Mouse (Mus musculus): ENCODE results near the gene Meig1. TPM values are rescaled to one million over a fixed set of nuclear protein-coding genes. Genes with fewer than 3 reads are reported as not detected.
"Not testable (repeated sequence)": the region's sequence is repeated elsewhere in the genome, so short reads cannot be mapped to it uniquely, and the experiment has no call there.

The Meig1 gene
- polyA plus RNA-seq, 1 experiment from 2014 or later, result 7.7 TPM

GRCm38 (mm10) chr2:3397110-3397509 is 25.3 kb downstream of the Meig1 start, which contains the start of gene Olah:
Olah (minus strand) TSS chr2:3397210.
- ATAC-seq (ENCODE audit: low FRiP score); DNase-seq (ENCODE audit: low spot score): not testable (repeated sequence)
- WGBS, result 73% methylated on average over 10 of the region's 10 CpGs

GRCm38 (mm10) chr2:3391945-3392344 is 30.5 kb downstream of the Meig1 start:
- Histone ChIP-seq H3K9ac (ENCODE audit: low read depth, low read length) (no peak overlapping the region), H3K27ac (ENCODE audit: low read depth, low read length) (no peak overlapping the region), H3K36me3 (ENCODE audit: control insufficient read depth, insufficient read depth, low read length) (no peaks in the 10 kb centered on the region), H3K27me3 (ENCODE audit: control insufficient read depth, insufficient read depth, low read length) (no peaks in the 10 kb centered on the region), H3K4me2 (replicated peaks; ENCODE audit: low read depth, low read length) (no peak overlapping the region), H3K9me3 (ENCODE audit: control insufficient read depth, low read length) (no peaks in the 10 kb centered on the region), H3K4me1 (replicated peaks; ENCODE audit: control insufficient read depth, insufficient read depth, low read length) (no peaks in the 10 kb centered on the region), H3K4me3 (ENCODE audit: low read depth, low read length) (no peak overlapping the region)
- 82% methylated on average over 2 of the region's 2 CpGs for WGBS
- ATAC-seq (ENCODE audit: low FRiP score) (no peak), DNase-seq (ENCODE audit: low spot score) (no peak)

More at GRCm38 (mm10) chr2:3397110-3397509, 25.3 kb downstream of the Meig1 start, which contains the start of gene Olah:
- not testable (repeated sequence) for H3K9me3 ChIP-seq (ENCODE audit: control insufficient read depth, low read length); H3K27ac ChIP-seq (ENCODE audit: low read depth, low read length); H3K36me3 ChIP-seq (ENCODE audit: control insufficient read depth, insufficient read depth, low read length); H3K4me1 ChIP-seq (replicated peaks; ENCODE audit: control insufficient read depth, insufficient read depth, low read length); H3K27me3 ChIP-seq (ENCODE audit: control insufficient read depth, insufficient read depth, low read length); H3K9ac ChIP-seq (ENCODE audit: low read depth, low read length); H3K4me2 ChIP-seq (replicated peaks; ENCODE audit: low read depth, low read length); H3K4me3 ChIP-seq (ENCODE audit: low read depth, low read length)

GRCm38 (mm10) chr2:3387105-3387860 is 35.2 kb downstream of the Meig1 start:
- H3K27ac ChIP-seq (ENCODE audit: low read depth, low read length), result no peak overlapping the region
- no peaks in the 10 kb centered on the region for H3K27me3 ChIP-seq (ENCODE audit: control insufficient read depth, insufficient read depth, low read length)
- 88% methylated on average over 6 of the region's 6 CpGs for WGBS
- no peak overlapping the region for H3K9ac ChIP-seq (ENCODE audit: low read depth, low read length)
- H3K4me2 ChIP-seq (replicated peaks; ENCODE audit: low read depth, low read length), result no peak overlapping the region
- H3K4me1 ChIP-seq (replicated peaks; ENCODE audit: control insufficient read depth, insufficient read depth, low read length), result no peaks in the 10 kb centered on the region
- no peak for DNase-seq (ENCODE audit: low spot score)
- H3K4me3 ChIP-seq (ENCODE audit: low read depth, low read length), result no peak overlapping the region
- H3K9me3 ChIP-seq (ENCODE audit: control insufficient read depth, low read length), result no peaks in the 10 kb centered on the region
- no peak for ATAC-seq (ENCODE audit: low FRiP score)
- H3K36me3 ChIP-seq (ENCODE audit: control insufficient read depth, insufficient read depth, low read length), result no peaks in the 10 kb centered on the region

GRCm38 (mm10) chr2:3365127-3365526 is 57.3 kb downstream of the Meig1 start:
- no peak overlapping the region for H3K4me3 ChIP-seq (ENCODE audit: low read depth, low read length)
- no peaks in the 10 kb centered on the region for H3K36me3 ChIP-seq (ENCODE audit: control insufficient read depth, insufficient read depth, low read length)
- no peaks in the 10 kb centered on the region for H3K4me1 ChIP-seq (replicated peaks; ENCODE audit: control insufficient read depth, insufficient read depth, low read length)
- DNase-seq (ENCODE audit: low spot score), result no peak
- ATAC-seq (ENCODE audit: low FRiP score), result no peak
- no peak overlapping the region for H3K4me2 ChIP-seq (replicated peaks; ENCODE audit: low read depth, low read length)
- H3K9me3 ChIP-seq (ENCODE audit: control insufficient read depth, low read length), result no peaks in the 10 kb centered on the region
- WGBS, result 73% methylated on average over 4 of the region's 4 CpGs
- no peak overlapping the region for H3K27ac ChIP-seq (ENCODE audit: low read depth, low read length)
- H3K27me3 ChIP-seq (ENCODE audit: control insufficient read depth, insufficient read depth, low read length), result no peaks in the 10 kb centered on the region
- no peak overlapping the region for H3K9ac ChIP-seq (ENCODE audit: low read depth, low read length)

GRCm38 (mm10) chr2:3361067-3361466 is 61.4 kb downstream of the Meig1 start:
- no peak overlapping the region for H3K4me3 ChIP-seq (ENCODE audit: low read depth, low read length)
- no peaks in the 10 kb centered on the region for H3K27me3 ChIP-seq (ENCODE audit: control insufficient read depth, insufficient read depth, low read length)
- 86% methylated on average over 3 of the region's 3 CpGs for WGBS
- ATAC-seq (ENCODE audit: low FRiP score), result no peak
- no peak for DNase-seq (ENCODE audit: low spot score)
- no peaks in the 10 kb centered on the region for H3K36me3 ChIP-seq (ENCODE audit: control insufficient read depth, insufficient read depth, low read length)
- H3K4me1 ChIP-seq (replicated peaks; ENCODE audit: control insufficient read depth, insufficient read depth, low read length), result no peaks in the 10 kb centered on the region
- H3K9ac ChIP-seq (ENCODE audit: low read depth, low read length), result no peak overlapping the region
- no peak overlapping the region for H3K27ac ChIP-seq (ENCODE audit: low read depth, low read length)
- H3K4me2 ChIP-seq (replicated peaks; ENCODE audit: low read depth, low read length), result no peak overlapping the region
- H3K9me3 ChIP-seq (ENCODE audit: control insufficient read depth, low read length), result no peaks in the 10 kb centered on the region

Other genes with a start within 250 kb of the Meig1 start
- gene Nmt2, start 138.4 kb downstream of the Meig1 start, polyA plus RNA-seq (2014; fragmentation: Nextera tagmentation; extraction: Ambion mirVana), result 64.2 and 76.5 TPM in 2 replicates
- gene Rpp38, start 90.0 kb downstream of the Meig1 start, polyA plus RNA-seq (2014; fragmentation: Nextera tagmentation; extraction: Ambion mirVana), result 16.2 and 20.5 TPM in 2 replicates
- gene Acbd7, start 86.5 kb downstream of the Meig1 start, polyA plus RNA-seq (2014; fragmentation: Nextera tagmentation; extraction: Ambion mirVana), result 0.36 and 0.52 TPM in 2 replicates
- gene Olah, start 25.4 kb downstream of the Meig1 start, polyA plus RNA-seq (2014; fragmentation: Nextera tagmentation; extraction: Ambion mirVana), result 0.11 TPM in 1 of 2 replicates, not detected in the other
- gene Dclre1c, start 1.5 kb upstream of the Meig1 start, polyA plus RNA-seq (2014; fragmentation: Nextera tagmentation; extraction: Ambion mirVana), result 8.6 and 11.0 TPM in 2 replicates
- 39.7 and 41.3 TPM in 2 replicates for gene Suv39h2, start 52.4 kb upstream of the Meig1 start, polyA plus RNA-seq (2014; fragmentation: Nextera tagmentation; extraction: Ambion mirVana)
- gene Gm45902, start 90.1 kb upstream of the Meig1 start, polyA plus RNA-seq (2014; fragmentation: Nextera tagmentation; extraction: Ambion mirVana), result 6.9 and 8.2 TPM in 2 replicates
- 108 and 111 TPM in 2 replicates for gene Hspa14, start 90.2 kb upstream of the Meig1 start, polyA plus RNA-seq (2014; fragmentation: Nextera tagmentation; extraction: Ambion mirVana)
- 0.19 and 0.43 TPM in 2 replicates for gene Cdnf, start 90.4 kb upstream of the Meig1 start, polyA plus RNA-seq (2014; fragmentation: Nextera tagmentation; extraction: Ambion mirVana)
- 65.8 and 70.9 TPM in 2 replicates for gene Fam107b, start 147.8 kb upstream of the Meig1 start, polyA plus RNA-seq (2014; fragmentation: Nextera tagmentation; extraction: Ambion mirVana)